Mouse (Mus musculus): ENCODE data around the gene Hoxa3. TPM values are rescaled to one million over a fixed set of nuclear protein-coding genes. Genes with fewer than 3 reads are reported as not detected.

The Hoxa3 gene
- polyA plus RNA-seq, 1 experiment from 2014 or later, result 8.2 TPM

GRCm38 (mm10) chr6:52253511-52254500, 40.7 kb upstream of the Hoxa3 start:
- 3% methylated on average over 59 of the region's 59 CpGs for WGBS
- Histone ChIP-seq H3K4me3 (ENCODE audit: low read length) (peak overlapping the region; percentile 40), H3K4me1 (ENCODE audit: insufficient read depth, low read length) (peaks cover 24% of the 10 kb centered on the region), H3K27ac (ENCODE audit: low read length) (no peak overlapping the region), H3K9me3 (ENCODE audit: low read length) (no peaks in the 10 kb centered on the region), H3K4me2 (replicated peaks; ENCODE audit: low read depth, low read length) (peak overlapping the region; percentile 44), H3K27me3 (ENCODE audit: insufficient read depth, low read length) (peaks cover 60% of the 10 kb centered on the region), H3K9ac (replicated peaks; ENCODE audit: low read length) (no peak overlapping the region; the same call in 1 of the 2 replicates), H3K36me3 (ENCODE audit: insufficient read depth, low read length) (0 out of 2 replicates have a peak, but pooled peaks cover 3% of the 10 kb centered on the region)
- 0 out of 2 replicates have a peak, but pooled peaks have one; percentile 5 for ATAC-seq (ENCODE audit: low FRiP score, low TSS enrichment)

DNA sequence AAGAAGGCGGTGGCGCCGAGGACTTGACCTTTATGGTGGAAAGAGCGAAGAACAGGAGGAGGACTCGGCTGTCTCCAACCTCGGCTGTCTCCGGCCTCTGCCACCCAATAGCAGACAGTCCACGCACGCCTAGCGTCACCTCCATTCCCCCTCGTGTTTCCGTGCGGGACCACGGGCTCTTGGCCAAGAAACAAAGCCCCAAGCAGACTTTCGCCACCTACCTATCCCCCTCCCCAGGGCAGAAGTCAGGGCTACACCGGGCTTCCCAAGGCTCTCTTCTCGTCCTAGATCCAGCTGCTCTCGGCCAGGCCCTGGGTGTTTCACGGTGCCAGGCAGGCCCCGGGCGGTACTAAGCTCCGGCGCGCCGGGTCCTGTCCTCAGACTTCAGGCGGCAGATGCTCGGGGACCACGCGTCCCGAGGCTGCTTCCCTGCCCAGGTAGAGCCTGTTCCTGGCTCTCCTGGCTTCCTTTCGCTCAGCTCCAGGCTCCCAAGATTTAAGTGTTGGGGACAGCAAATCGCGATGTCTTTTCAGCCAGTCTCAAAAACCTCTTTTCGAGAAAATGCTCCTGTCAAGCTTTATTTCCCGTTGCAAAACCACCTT, 39.7 kb upstream of the Hoxa3 start:
- Histone ChIP-seq H3K9me3 (ENCODE audit: low read length) (no peaks in the 10 kb centered on the region), H3K36me3 (ENCODE audit: insufficient read depth, low read length) (0 out of 2 replicates have a peak, but pooled peaks cover 3% of the 10 kb centered on the region), H3K27me3 (ENCODE audit: insufficient read depth, low read length) (peaks cover 52% of the 10 kb centered on the region), H3K9ac (replicated peaks; ENCODE audit: low read length) (no peak overlapping the region; the same call in 1 of the 2 replicates), H3K4me3 (ENCODE audit: low read length) (peak overlapping the region; percentile 40), H3K4me1 (ENCODE audit: insufficient read depth, low read length) (peaks cover 32% of the 10 kb centered on the region), H3K4me2 (replicated peaks; ENCODE audit: low read depth, low read length) (peak overlapping the region; percentile 44), H3K27ac (ENCODE audit: low read length) (no peak overlapping the region)
- ATAC-seq (ENCODE audit: low FRiP score, low TSS enrichment), result peak; percentile 28; the same call in 1 of the 2 replicates
- 10% methylated on average over 35 of the region's 35 CpGs for WGBS

DNA sequence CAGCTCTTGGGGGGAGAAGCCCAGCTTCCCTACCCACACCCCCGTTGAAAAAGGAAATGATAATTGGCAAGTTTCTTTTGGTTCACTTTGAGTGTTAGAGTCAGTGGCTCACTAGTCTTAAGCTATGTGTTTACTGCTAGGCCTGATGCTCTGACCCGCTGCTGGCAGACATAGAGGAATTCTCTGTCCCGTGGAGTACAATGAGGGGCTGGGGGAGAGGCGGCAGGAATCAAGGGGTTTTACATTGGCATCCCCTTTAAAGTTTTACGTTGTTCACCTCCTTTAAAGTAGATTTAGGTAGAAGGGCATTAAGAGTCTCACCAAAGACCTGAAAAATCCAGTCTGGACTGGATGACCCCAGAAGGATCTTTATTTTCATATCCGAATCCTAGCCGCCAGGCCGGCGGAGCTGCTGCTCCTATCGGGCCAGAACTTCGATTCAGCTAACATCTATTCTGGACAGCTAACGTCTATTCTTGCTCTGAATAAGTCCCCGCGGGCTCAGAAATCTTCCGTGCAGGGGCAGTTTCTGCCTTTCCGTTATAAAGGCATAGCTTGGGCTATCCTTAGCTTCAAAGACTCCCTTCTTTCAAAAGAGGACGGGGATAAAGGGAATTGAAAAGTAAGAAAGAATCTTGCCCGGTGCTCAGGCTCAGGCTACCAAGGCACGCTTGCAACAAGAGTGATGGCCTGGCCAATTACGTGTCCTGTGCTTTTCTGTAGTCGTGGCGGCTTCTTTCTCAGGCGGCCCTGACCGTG, 39.1 kb upstream of the Hoxa3 start:
- H3K9me3 ChIP-seq (ENCODE audit: low read length), result no peaks in the 10 kb centered on the region
- peaks cover 53% of the 10 kb centered on the region for H3K27me3 ChIP-seq (ENCODE audit: insufficient read depth, low read length)
- peak overlapping the region; percentile 40 for H3K4me3 ChIP-seq (ENCODE audit: low read length)
- WGBS, result 37% methylated on average over 24 of the region's 24 CpGs
- H3K4me1 ChIP-seq (ENCODE audit: insufficient read depth, low read length), result peaks cover 32% of the 10 kb centered on the region
- H3K36me3 ChIP-seq (ENCODE audit: insufficient read depth, low read length), result 0 out of 2 replicates have a peak, but pooled peaks cover 3% of the 10 kb centered on the region
- ATAC-seq (ENCODE audit: low FRiP score, low TSS enrichment), result no peak
- H3K27ac ChIP-seq (ENCODE audit: low read length), result no peak overlapping the region
- peak overlapping the region; percentile 44 for H3K4me2 ChIP-seq (replicated peaks; ENCODE audit: low read depth, low read length)
- H3K9ac ChIP-seq (replicated peaks; ENCODE audit: low read length), result no peak overlapping the region

- peaks cover 47% of the 10 kb centered on the region for H3K27me3 ChIP-seq (ENCODE audit: insufficient read depth, low read length)
- 48% methylated on average over 7 of the region's 7 CpGs for WGBS
Measured at GRCm38 (mm10) chr6:52251177-52251879, 38.2 kb upstream of the Hoxa3 start.

GRCm38 (mm10) chr6:52249826-52250225, 36.7 kb upstream of the Hoxa3 start:
- H3K4me2 ChIP-seq (replicated peaks; ENCODE audit: low read depth, low read length), result peak overlapping the region; percentile 67
- WGBS, result 28% methylated on average over 4 of the region's 4 CpGs

More at GRCm38 (mm10) chr6:52251177-52251879, 38.2 kb upstream of the Hoxa3 start:
- Histone ChIP-seq H3K4me1 (ENCODE audit: insufficient read depth, low read length) (peaks cover 32% of the 10 kb centered on the region), H3K9me3 (ENCODE audit: low read length) (no peaks in the 10 kb centered on the region), H3K4me3 (ENCODE audit: low read length) (no peak overlapping the region), H3K4me2 (replicated peaks; ENCODE audit: low read depth, low read length) (no peak overlapping the region), H3K27ac (ENCODE audit: low read length) (no peak overlapping the region), H3K36me3 (ENCODE audit: insufficient read depth, low read length) (0 out of 2 replicates have a peak, but pooled peaks cover 3% of the 10 kb centered on the region), H3K9ac (replicated peaks; ENCODE audit: low read length) (no peak overlapping the region)
- ATAC-seq (ENCODE audit: low FRiP score, low TSS enrichment), result no peak

GRCm38 (mm10) chr6:52249415-52249738, 36.2 kb upstream of the Hoxa3 start:
- Histone ChIP-seq H3K9me3 (ENCODE audit: low read length) (no peaks in the 10 kb centered on the region), H3K4me3 (ENCODE audit: low read length) (peak overlapping the region; percentile 50), H3K27me3 (ENCODE audit: insufficient read depth, low read length) (peaks cover 37% of the 10 kb centered on the region), H3K9ac (replicated peaks; ENCODE audit: low read length) (peak overlapping the region; percentile 77), H3K27ac (ENCODE audit: low read length) (peak overlapping the region; percentile 95), H3K4me2 (replicated peaks; ENCODE audit: low read depth, low read length) (peak overlapping the region; percentile 67), H3K36me3 (ENCODE audit: insufficient read depth, low read length) (0 out of 2 replicates have a peak, but pooled peaks cover 3% of the 10 kb centered on the region), H3K4me1 (ENCODE audit: insufficient read depth, low read length) (peaks cover 32% of the 10 kb centered on the region)
- no peak for ATAC-seq (ENCODE audit: low FRiP score, low TSS enrichment)
- 6% methylated on average over 16 of the region's 16 CpGs for WGBS

More at GRCm38 (mm10) chr6:52249826-52250225, 36.7 kb upstream of the Hoxa3 start:
- H3K36me3 ChIP-seq (ENCODE audit: insufficient read depth, low read length), result 0 out of 2 replicates have a peak, but pooled peaks cover 3% of the 10 kb centered on the region
- peaks cover 37% of the 10 kb centered on the region for H3K27me3 ChIP-seq (ENCODE audit: insufficient read depth, low read length)
- peak overlapping the region; percentile 50 for H3K4me3 ChIP-seq (ENCODE audit: low read length)
- peak overlapping the region; percentile 77 for H3K9ac ChIP-seq (replicated peaks; ENCODE audit: low read length)
- no peak for ATAC-seq (ENCODE audit: low FRiP score, low TSS enrichment)
- peaks cover 32% of the 10 kb centered on the region for H3K4me1 ChIP-seq (ENCODE audit: insufficient read depth, low read length)
- H3K9me3 ChIP-seq (ENCODE audit: low read length), result no peaks in the 10 kb centered on the region
- H3K27ac ChIP-seq (ENCODE audit: low read length), result peak overlapping the region; percentile 95

DNA sequence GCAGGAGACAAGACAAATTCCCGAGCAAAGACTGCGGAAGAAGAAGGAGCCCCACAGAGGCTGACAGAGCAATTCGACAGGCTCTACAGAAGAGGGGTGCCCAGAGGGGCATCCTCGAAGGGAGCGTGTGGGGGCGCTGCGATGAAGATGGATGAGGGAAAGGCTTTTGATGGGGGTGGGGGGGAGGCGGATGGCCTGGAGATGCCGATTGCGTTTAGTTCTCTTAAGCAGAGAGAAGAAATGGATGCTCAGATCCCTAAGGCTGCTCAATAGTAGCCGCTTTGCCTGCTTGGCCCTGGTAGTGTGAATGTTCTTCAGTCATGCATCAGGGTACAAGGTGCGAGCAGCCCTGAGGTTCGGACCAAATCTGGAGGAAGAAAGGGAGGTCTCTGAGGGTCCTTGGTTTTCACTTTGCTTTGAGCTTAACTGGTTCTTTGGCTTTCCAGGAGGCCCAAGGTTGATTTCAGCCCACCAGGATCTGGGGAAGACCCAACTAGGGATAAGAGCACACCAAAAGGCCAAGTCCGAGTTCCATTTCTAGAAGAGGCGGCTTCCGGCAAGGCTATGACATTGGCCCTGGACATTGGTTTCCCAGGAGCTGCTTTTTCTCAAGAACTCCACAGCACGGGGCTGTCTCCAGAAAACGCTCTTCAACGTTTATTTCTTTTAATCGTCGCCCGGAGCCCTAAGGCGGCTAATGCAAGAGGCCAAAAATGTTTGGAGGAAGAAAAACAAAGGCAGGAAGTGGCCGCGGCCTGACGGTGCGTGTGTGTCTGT, 35.7 kb upstream of the Hoxa3 start:
- 4% methylated on average over 27 of the region's 27 CpGs for WGBS
- H3K9me3 ChIP-seq (ENCODE audit: low read length), result no peaks in the 10 kb centered on the region
- H3K27ac ChIP-seq (ENCODE audit: low read length), result peak overlapping the region; percentile 95
- peaks cover 31% of the 10 kb centered on the region for H3K27me3 ChIP-seq (ENCODE audit: insufficient read depth, low read length)
- 0 out of 2 replicates have a peak, but pooled peaks cover 3% of the 10 kb centered on the region for H3K36me3 ChIP-seq (ENCODE audit: insufficient read depth, low read length)
- peak overlapping the region; percentile 77 for H3K9ac ChIP-seq (replicated peaks; ENCODE audit: low read length)
- H3K4me3 ChIP-seq (ENCODE audit: low read length), result peak overlapping the region; percentile 50
- peak overlapping the region; percentile 67 for H3K4me2 ChIP-seq (replicated peaks; ENCODE audit: low read depth, low read length)
- H3K4me1 ChIP-seq (ENCODE audit: insufficient read depth, low read length), result peaks cover 32% of the 10 kb centered on the region
- ATAC-seq (ENCODE audit: low FRiP score, low TSS enrichment), result no peak

DNA sequence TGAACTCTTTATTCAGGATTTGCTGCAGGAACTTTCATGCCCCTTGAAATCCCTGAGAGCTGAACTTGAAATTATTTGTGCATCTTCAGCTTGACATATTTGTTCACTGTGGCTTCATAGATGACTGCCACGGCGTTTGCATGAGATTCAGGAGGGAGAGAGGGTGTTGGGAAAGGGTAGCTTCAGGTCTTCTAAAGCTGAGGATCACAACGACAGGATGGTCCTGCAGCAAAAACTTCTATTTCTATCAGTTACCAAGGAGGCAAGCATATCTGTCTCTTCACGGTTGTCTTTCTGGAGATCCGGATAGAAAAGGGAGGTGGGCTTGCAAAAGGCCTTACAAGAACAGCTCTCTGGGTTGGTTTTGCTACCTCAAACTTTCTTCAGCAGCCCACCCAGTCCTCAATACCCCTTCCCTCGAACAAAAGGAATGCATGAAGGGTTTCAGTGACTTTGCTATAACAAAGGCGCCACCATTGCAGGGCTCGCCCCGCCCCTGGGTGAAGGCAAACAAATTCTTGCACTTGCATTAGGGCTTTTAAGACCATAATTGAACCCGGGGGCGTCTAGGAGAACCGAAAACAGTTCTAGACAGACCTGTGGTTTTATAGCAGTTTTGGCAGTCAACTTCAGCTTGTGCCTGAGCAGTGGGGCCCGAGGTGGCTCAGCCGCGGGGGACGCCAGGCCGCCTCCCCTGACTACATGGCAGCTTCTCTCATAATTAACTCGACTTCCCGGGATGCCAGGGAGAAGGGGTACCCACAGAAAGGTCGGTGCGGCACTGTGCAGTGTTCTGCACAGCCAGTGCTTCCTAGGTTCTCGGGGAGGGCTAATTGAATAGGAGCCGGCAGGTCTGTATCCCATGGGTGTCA, 34.9 kb upstream of the Hoxa3 start:
- Histone ChIP-seq H3K4me1 (ENCODE audit: insufficient read depth, low read length) (peaks cover 26% of the 10 kb centered on the region), H3K9me3 (ENCODE audit: low read length) (no peaks in the 10 kb centered on the region), H3K27me3 (ENCODE audit: insufficient read depth, low read length) (peaks cover 26% of the 10 kb centered on the region), H3K4me3 (ENCODE audit: low read length) (peak overlapping the region; percentile 50), H3K9ac (replicated peaks; ENCODE audit: low read length) (peak overlapping the region; percentile 77), H3K4me2 (replicated peaks; ENCODE audit: low read depth, low read length) (peak overlapping the region; percentile 67), H3K36me3 (ENCODE audit: insufficient read depth, low read length) (0 out of 2 replicates have a peak, but pooled peaks cover 3% of the 10 kb centered on the region), H3K27ac (ENCODE audit: low read length) (peak overlapping the region; percentile 95)
- ATAC-seq (ENCODE audit: low FRiP score, low TSS enrichment), result 0 out of 2 replicates have a peak, but pooled peaks have one; percentile 7
- WGBS, result 4% methylated on average over 23 of the region's 23 CpGs
